Mouse (Mus musculus) gastrocnemius, postnatal 10 days (tissue): ENCODE results near the gene Trp53tg5. TPM values are rescaled to one million over a fixed set of nuclear protein-coding genes. Genes with fewer than 3 reads are reported as not detected.

ENCODE experiments used
- DNase-seq: peaks from one replicate; pipeline ENCODE4 v3.0.0; 2021; ENCODE audit warnings: mixed read lengths
- total RNA-seq, 2 experiments: library from RNA; stranded (reverse); gene quantifications; 2 replicates each; pipeline ENCODE4 v1.2.3; 2021

Trp53tg5 gene
- total RNA-seq, 2 experiments from 2014 or later: not detected

DNA sequence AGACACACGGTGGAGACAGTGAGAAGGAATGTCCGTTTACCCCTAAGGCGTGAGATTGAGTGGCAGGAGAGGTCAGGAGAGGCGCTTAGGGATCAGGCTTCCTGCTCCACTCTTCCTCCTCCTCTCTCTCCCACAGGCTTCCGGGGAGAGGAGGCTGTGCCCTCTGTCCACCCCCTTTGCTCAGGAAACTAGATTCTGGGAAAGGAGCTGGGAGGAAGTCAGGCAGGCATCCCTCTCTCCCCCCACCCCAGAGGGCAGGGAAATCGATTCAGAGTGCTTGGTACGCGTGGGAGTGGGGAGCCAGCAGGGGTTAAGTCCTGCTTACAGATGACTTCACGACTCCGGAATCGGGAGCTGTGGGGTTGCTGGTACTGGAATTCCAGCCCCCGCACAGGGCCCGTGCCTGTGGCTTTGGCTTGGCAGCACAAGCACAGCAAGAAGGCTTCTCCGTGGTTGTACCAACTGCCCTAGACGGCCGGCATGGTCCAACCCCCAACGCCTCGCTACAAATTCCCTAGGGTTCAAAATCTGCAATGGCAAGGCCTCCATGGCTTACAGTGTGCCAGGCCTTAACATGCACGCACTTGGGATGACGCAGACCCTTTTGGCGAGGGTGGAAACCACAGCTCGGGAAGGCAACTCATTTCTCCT, 40.9 kb downstream of the Trp53tg5 start:
- DNase-seq: peak; percentile 38

DNA sequence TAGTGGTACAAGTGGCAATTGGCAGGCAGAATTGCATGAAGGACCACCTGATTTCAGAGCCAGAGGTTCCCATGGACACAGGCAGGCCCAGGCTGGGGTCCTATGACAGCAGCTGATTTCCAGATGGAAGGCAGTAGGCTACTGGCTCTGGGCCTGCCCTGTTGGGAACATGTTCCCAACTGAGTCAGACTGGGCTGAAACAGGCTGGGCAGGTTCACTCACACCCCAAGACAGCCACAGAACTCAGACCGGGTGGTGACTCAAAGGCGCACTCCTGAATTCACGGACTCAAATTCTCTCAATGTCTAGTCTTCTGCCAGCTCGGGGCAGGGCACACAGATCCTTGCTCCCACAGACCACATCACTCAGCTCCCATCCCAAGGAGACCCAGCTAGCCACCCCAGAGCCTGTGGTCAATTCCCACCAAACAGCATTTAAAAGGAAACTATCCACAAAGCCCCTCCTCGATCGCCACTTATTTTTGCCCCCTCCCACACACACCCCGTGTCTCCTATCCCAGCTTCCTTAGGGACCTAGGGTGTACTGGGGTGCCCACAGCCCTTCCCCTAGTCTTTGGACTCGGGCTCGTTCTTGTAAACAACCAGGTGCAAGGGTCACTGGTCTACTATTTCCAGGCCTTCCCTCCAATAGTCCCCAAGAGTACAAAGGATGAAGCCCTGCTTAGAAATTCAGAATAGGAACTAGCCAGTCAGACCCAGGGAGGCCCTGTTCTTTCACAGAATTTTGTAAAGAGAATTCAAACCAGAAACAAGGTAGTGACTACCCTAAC, 41.7 kb downstream of the Trp53tg5 start:
- DNase-seq: no peak

DNA sequence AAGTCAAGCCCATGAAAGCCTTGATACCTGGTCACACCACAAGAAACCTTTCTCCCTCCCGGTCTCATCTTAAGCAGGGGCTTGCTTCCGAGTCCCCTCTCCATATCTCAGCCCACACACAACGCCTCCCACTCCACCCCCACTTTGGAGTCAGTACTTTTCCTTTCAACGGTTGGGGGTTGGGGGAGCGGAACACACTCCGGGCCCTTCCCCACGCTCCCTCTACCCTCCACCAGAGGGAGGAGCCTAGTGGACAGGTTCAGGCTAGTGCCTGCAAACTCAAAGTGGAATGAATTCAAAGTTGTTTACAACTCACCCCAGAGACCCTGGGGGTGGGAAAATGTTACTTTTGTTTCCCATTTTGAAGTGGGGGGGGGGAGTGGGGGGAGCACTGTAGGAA, 42.8 kb downstream of the Trp53tg5 start:
- DNase-seq: no peak

DNA sequence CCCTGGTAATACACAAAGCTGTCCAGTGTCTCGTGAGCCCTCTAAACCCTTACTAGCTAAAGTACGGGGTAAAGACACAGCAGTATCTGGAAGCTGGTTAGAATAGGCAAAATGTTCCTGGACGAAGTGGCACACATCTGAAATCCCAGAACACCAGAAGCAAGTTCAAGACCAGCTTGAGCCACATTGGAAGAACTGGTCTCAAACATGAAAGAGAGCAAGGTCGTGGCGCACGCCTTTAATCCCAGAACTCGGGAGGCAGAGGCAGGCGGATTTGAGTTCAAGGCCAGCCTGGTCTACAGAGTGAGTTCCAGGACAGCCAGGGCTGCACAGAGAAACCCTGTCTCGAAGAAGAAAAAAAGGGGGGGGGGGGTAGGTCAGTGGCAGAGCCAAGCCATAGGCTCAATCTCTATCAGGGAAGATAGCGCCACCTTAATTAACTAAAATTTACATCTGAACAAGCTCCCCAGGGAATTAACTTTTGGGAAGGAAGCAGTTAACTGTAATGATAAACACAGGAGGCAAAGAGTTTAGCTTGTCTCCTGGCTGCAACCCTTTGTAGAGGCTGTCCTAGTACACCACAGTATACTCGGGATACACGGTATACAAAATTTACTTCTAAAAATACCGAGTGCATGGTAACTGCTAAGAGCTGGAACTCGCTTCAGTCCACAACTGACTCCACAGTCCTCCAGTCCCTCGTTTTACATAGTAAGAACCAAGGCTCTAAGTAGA, 43.5 kb downstream of the Trp53tg5 start:
- no peak for DNase-seq

DNA sequence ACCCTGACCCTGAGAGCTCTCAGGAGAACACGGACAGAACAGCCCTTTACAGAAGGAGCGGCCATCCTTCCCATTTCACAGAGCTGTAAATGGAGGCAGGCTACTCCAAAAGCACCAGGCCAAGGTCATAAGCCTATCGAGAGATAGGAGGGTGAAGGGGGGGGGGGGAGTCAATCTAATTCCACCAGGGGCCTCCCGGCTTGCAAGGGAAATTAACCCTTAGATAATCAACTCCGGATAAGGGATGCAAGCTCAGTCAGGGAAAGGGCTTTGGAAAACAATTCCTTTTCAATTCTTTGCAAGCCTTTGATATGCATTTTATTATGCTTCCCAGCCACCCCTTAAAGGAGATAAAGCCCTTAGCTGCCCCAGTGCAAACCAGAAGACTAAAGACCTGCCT, 45.1 kb downstream of the Trp53tg5 start:
- DNase-seq: no peak

DNA sequence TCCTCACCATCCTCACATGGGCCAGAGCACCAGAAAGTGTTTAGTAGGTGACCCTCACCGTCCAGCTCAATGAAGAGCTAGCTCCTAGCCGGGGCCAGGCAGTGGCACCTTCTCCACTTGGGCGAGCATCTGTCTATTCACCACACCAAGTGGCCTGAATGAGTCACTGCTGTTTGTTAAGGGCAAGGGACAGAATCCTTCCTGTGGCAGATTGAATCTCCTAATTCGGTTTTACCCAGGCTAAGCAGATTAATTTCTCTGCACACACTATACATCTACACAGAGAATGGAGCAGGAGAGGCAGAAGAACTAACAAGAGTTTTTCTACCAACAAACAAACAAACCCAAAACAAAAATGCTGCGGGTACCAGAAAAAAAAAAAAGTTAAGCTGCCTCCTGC, 46.6 kb downstream of the Trp53tg5 start:
- no peak for DNase-seq

DNA sequence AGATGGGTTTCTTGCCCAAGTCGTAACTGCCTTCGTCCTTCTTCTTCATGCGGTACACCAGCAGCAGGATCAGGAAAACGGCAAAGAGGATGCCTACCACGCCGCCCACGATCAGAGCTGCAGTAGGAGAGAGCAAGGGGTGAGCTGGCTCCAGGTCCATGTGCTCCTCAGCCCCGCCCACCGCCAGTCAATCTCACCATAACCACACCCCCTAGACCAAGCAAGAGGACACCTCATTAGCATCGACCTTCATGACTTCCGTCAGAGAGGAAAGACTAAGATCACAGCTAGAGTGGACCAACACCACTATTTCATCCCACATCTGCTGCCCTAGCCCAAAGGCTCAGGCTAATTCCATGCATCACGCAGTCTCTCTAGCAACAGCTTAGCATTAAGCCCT, 47.4 kb downstream of the Trp53tg5 start:
- DNase-seq: no peak

DNA sequence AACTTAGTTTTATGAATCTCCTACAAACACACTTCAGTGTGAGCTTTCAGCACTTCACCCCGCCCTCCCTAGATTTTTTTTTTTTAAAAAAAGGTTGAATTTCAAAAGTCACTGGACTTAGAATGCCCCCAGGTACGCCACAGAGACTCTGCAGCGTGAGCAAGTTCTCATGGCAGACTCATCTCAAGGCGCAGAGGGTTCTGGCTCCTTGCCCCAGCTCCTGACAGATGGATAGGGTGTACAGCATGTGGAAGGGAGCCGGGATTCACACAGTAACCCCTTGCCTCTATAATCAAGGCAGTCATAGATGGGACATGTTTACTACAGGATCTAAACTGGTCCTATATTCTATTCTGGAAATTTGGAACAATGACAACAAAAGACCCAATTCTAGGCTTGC, 48.1 kb downstream of the Trp53tg5 start:
- no peak for DNase-seq

DNA sequence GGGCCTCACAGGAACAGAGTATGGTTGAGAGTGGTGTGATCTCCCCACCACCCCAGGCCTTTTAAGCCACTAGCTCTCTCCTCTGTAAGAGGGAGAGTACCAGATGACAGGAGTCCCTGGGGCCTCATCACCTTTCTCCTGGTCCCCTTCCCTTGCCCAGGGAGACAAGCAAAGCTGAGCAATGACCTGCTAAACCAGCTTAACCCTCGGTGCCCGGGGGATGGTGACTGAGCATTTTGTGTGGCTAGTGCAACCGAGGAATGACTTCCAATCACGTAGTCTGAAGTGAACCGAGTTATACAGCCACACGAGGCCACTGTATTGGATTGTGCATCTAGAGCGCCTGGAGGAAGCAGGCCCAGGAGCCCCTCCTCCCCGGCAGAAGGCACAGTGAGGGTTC, 49.1 kb downstream of the Trp53tg5 start:
- no peak for DNase-seq

DNA sequence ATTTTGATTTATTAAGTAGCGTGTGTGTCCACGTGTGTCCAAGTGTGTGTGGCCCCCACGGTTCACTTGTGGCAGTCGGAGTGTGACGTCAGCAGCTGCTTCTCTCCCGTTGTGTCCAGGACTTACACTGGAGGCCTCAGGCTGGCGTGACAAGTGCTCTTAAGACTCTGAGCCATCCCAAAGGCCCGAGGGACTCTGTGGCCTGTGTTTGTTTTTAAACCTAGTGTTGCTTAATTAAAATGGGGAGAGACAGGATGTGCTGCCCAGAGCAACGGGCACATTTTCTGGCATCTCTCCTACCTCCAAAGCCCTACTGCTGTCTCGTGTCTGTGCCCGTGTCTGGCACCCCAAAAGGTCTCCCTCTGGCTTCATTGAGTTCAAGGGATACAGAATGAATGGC, 50.1 kb downstream of the Trp53tg5 start:
- no peak for DNase-seq

DNA sequence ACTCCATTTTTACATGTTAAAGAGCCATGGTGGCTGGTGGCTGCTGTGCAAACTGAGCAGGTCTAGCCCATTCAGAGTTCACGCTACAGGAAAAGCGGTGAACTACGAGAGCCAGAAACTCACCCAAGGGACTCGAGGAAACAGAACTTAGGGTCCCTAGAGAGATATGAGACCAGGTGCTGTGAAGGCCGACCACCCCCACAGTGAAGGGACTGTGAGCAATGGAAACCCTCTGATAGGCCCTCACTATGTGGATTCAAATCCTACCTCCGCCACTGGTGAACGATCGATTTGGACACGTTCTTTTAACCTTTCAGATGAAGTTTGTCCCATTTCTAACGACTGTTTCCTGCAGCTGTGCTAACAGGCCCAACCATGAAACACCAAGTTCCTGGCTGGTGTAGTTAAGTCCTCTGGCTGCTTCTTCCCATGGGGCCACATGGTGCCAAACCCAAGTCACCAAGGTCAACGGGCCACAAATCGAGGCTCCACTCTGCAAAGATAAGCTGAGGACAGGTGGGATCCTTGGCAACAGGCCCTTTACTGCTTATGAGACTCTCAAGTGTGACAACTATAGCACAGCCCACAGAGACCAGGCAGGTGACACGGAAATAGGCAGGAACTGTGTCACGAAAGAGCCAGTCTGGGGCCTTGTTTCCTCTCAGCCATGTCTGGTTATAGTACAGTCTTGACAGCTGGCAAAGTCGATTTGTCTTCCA, 50.7 kb downstream of the Trp53tg5 start:
- no peak for DNase-seq

DNA sequence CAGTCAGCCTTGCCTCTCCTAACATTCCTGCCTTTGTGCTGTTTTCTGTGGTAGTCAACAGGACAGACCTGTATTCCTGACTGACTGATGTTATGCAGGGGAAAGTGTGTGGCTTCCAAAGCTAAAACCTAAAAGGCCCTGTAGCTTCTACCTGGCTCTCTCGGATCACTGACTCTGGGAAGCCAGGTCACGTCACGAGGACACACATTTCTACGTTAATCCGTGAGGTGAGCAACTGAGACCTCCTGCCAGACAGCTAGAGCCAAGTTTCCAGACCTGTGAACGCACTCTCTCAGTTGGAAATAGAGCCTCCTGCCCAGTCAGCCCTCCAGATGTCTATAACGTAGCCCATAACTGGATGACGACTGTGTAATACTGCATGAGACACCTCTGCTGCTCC, 51.5 kb downstream of the Trp53tg5 start:
- no peak for DNase-seq

DNA sequence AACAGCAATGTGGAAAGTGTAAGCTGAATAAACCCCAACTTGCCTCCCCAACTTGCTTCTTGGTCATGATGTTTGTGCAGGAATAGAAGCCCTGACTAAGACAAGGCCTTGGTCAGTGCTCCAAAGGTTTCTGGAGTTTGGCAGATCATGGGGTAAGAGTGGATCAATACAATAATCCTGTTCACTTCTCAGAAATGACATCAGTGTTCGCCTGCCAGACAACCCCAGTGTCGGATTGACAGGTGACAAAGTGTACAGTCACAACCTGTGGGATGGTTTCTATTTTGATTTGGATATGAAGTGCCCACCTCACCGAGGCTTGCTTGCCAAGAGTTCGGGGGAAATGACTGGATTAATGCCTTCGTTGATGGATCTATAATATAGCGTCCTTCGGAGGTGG, 52.2 kb downstream of the Trp53tg5 start:
- no peak for DNase-seq

Other genes starting within 250 kb of the Trp53tg5 start
- gene Svs2, start 235.3 kb downstream of the Trp53tg5 start, total RNA-seq: not detected
- gene Svs3b, start 217.1 kb downstream of the Trp53tg5 start, total RNA-seq: not detected
- gene Svs4, start 195.3 kb downstream of the Trp53tg5 start, total RNA-seq: not detected
- gene Svs3a, start 184.5 kb downstream of the Trp53tg5 start, total RNA-seq: not detected
- not detected for gene Svs6, start 157.0 kb downstream of the Trp53tg5 start, total RNA-seq
- not detected for gene Svs5, start 141.0 kb downstream of the Trp53tg5 start, total RNA-seq
- gene Slpi, start 84.6 kb downstream of the Trp53tg5 start, total RNA-seq: 1 to 10 TPM in 1 of 2 experiments, not detected in 1; 1.4 TPM
- under 1 TPM; 0.05 to 0.07 TPM for gene Rbpjl, start 70.6 kb downstream of the Trp53tg5 start, total RNA-seq
- gene Matn4, start 68.6 kb downstream of the Trp53tg5 start, total RNA-seq: 1 to 10 TPM; 5.8 to 7.8 TPM
- 10 to 100 TPM; 52.5 TPM for gene Sdc4, start 29.8 kb downstream of the Trp53tg5 start, total RNA-seq
- 10 to 100 TPM; 16.8 to 18.4 TPM for gene Sys1, start 16.8 kb downstream of the Trp53tg5 start, total RNA-seq
- gene Gm20458, start 12.8 kb downstream of the Trp53tg5 start, total RNA-seq: 1 to 10 TPM in 1 of 2 experiments, not detected in 1; 3.3 TPM
- 10 to 100 TPM; 13.0 to 17.7 TPM for gene Dbndd2, start 12.4 kb upstream of the Trp53tg5 start, total RNA-seq
- gene Pigt, start 23.8 kb upstream of the Trp53tg5 start, total RNA-seq: 10 to 100 TPM; 44.3 to 51.3 TPM
- not detected for gene Wfdc2, start 88.7 kb upstream of the Trp53tg5 start, total RNA-seq
- gene Spint3, start 99.7 kb upstream of the Trp53tg5 start, total RNA-seq: not detected
- not detected for gene Wfdc6a, start 111.7 kb upstream of the Trp53tg5 start, total RNA-seq
- not detected for gene Eppin, start 119.9 kb upstream of the Trp53tg5 start, total RNA-seq
- not detected for gene Wfdc6b, start 139.8 kb upstream of the Trp53tg5 start, total RNA-seq
- not detected for gene Wfdc8, start 139.9 kb upstream of the Trp53tg5 start, total RNA-seq
- gene Wfdc16, start 165.1 kb upstream of the Trp53tg5 start, total RNA-seq: not detected
- gene Wfdc10, start 182.3 kb upstream of the Trp53tg5 start, total RNA-seq: not detected
- not detected for gene Wfdc9, start 182.9 kb upstream of the Trp53tg5 start, total RNA-seq
- gene Wfdc11, start 200.4 kb upstream of the Trp53tg5 start, total RNA-seq: not detected
- not detected for gene Wfdc13, start 211.4 kb upstream of the Trp53tg5 start, total RNA-seq
- gene Spint4, start 224.8 kb upstream of the Trp53tg5 start, total RNA-seq: not detected
- not detected for gene Spint5, start 241.6 kb upstream of the Trp53tg5 start, total RNA-seq